Mouse (Mus musculus) neural tube, embryonic 14.5 days (tissue): ENCODE measurements at regions not wholly inside any gene's neighbourhood (a gene's known extent, or its start where the extent isn't known, plus 50 kb on each side); places are given as distances from the start of the nearest gene placed in this dataset.

Experiments
- ATAC-seq: fragments of 200-750 bp; cut with Nextera tagmentation; 2 replicates; pipeline ENCODE4 v1.8.0; 2017; ENCODE audit warnings: low read depth, mild to moderate bottlenecking, moderate TSS enrichment, moderate library complexity
- H3K27ac ChIP-seq: fragments of 300-500 bp; sonication (generic); 2 replicates; pipeline ENCODE4 v1.5.1; 2014; ENCODE audit warnings: low read depth, mild to moderate bottlenecking, control low read depth, low read length, moderate library complexity, mixed read lengths
- H3K27me3 ChIP-seq: fragments of 300-500 bp; sonication (generic); 2 replicates; pipeline ENCODE4 v1.6.1; 2014; ENCODE audit warnings: low read length; ENCODE audit not compliant: control insufficient read depth, insufficient read depth
- H3K36me3 ChIP-seq: fragments of 300-500 bp; sonication (generic); 2 replicates; pipeline ENCODE4 v1.6.1; 2014; ENCODE audit warnings: low read length, mixed read lengths; ENCODE audit not compliant: control insufficient read depth, insufficient read depth
- H3K4me1 ChIP-seq: fragments of 300-500 bp; sonication (generic); 2 replicates; pipeline ENCODE4 v1.6.1; 2014; ENCODE audit warnings: low read length; ENCODE audit not compliant: control insufficient read depth, insufficient read depth
- H3K4me2 ChIP-seq: fragments of 300-500 bp; sonication (generic); 2 replicates; pipeline ENCODE4 v1.6.1; 2014; ENCODE audit warnings: mild to moderate bottlenecking, low read depth, low read length, control low read depth
- H3K4me3 ChIP-seq: fragments of 300-500 bp; sonication (generic); 2 replicates; pipeline ENCODE4 v1.5.1; 2014; ENCODE audit warnings: low read depth, low read length, control low read depth, mixed read lengths
- H3K9ac ChIP-seq: fragments of 300-500 bp; sonication (generic); replicated peaks from 2 replicates; pipeline ENCODE4 v1.6.1; 2014; ENCODE audit warnings: low read depth, mild to moderate bottlenecking, control low read depth, low read length, mixed read lengths
- H3K9me3 ChIP-seq: fragments of 300-500 bp; sonication (generic); 2 replicates; pipeline ENCODE4 v1.6.1; 2016; ENCODE audit warnings: low read length; ENCODE audit not compliant: control insufficient read depth
- WGBS: fragments of 180-500 bp; shearing (Covaris S2); extraction: QIAGEN DNeasy Blood & Tissue Kit; methylation state at CpG from one replicate; pipeline ENCODE4 v1.1.7; 2014; 5-methylcytosine and 5-hydroxymethylcytosine counted together

- H3K9ac ChIP-seq, result no peak overlapping the region
- no peak overlapping the region for H3K4me3 ChIP-seq
- 73% methylated on average over 4 of the region's 4 CpGs for WGBS
- no peak for ATAC-seq
- no peak overlapping the region for H3K27ac ChIP-seq
- H3K4me2 ChIP-seq, result no peak overlapping the region
- H3K36me3 ChIP-seq, result no peaks in the 10 kb centered on the region
- no peaks in the 10 kb centered on the region for H3K4me1 ChIP-seq
- no peaks in the 10 kb centered on the region for H3K27me3 ChIP-seq
- no peaks in the 10 kb centered on the region for H3K9me3 ChIP-seq
Measured at GRCm38 (mm10) chr11:19595107-19595506, 329.1 kb upstream of the Spred2 start.

GRCm38 (mm10) chr11:19596336-19596735 is 327.8 kb upstream of the Spred2 start:
- no peak for ATAC-seq
- no peak overlapping the region for H3K4me2 ChIP-seq
- no peaks in the 10 kb centered on the region for H3K4me1 ChIP-seq
- no peak overlapping the region for H3K4me3 ChIP-seq
- H3K27me3 ChIP-seq, result no peaks in the 10 kb centered on the region
- no peaks in the 10 kb centered on the region for H3K36me3 ChIP-seq
- H3K9ac ChIP-seq, result no peak overlapping the region
- no peaks in the 10 kb centered on the region for H3K9me3 ChIP-seq
- no peak overlapping the region for H3K27ac ChIP-seq

GRCm38 (mm10) chr11:19599433-19599832 is 324.7 kb upstream of the Spred2 start:
- 68% methylated on average over 9 of the region's 9 CpGs for WGBS
- Histone ChIP-seq H3K27ac (no peak overlapping the region), H3K4me2 (no peak overlapping the region), H3K36me3 (no peaks in the 10 kb centered on the region), H3K9me3 (no peaks in the 10 kb centered on the region), H3K9ac (no peak overlapping the region), H3K4me3 (no peak overlapping the region), H3K4me1 (no peaks in the 10 kb centered on the region), H3K27me3 (no peaks in the 10 kb centered on the region)
- ATAC-seq, result no peak

DNA sequence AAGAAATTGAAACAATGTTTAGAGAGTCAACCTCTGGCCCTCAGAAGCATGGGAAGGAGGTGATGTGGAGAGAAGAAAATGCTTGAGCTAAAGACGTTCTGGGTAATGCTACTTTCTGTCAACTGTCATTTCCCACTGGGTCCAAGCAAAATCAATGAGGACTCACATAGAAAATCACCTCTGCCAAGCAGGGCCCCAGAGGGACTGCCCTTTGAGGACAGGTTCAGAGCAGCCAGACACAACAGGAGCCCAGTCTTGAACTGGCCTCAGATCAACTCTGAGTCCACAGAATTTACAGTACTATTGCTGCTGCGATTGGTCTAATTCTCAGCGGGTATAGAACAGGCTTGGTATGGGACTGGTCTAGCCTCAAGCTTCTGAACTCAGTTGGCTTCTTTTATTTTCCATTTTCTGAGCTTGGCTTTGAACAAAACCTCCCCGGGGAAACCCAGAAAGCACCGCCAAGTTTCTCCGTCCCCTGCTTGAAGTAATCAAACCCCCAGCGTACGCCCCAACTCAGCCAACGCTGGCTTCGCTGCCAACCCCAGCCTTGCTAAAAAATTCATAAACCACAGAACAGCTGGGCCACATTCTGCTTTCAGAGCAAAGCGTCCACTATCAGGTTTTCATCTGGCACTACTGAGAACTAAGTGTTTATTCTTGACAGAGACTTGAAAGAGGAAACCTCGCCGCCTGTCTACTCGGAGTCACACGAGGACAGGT is 322.8 kb upstream of the Spred2 start:
- no peak; the same call in 1 of the 2 replicates for ATAC-seq
- Histone ChIP-seq H3K4me3 (no peak overlapping the region), H3K9me3 (no peaks in the 10 kb centered on the region), H3K4me2 (no peak overlapping the region), H3K9ac (no peak overlapping the region), H3K4me1 (no peaks in the 10 kb centered on the region), H3K27ac (no peak overlapping the region), H3K27me3 (no peaks in the 10 kb centered on the region), H3K36me3 (no peaks in the 10 kb centered on the region)
- 80% methylated on average over 15 of the region's 15 CpGs for WGBS

- no peak overlapping the region for H3K4me3 ChIP-seq
- WGBS, result 86% methylated on average over 5 of the region's 5 CpGs
- no peak overlapping the region for H3K9ac ChIP-seq
- H3K36me3 ChIP-seq, result no peaks in the 10 kb centered on the region
- H3K4me1 ChIP-seq, result no peaks in the 10 kb centered on the region
- no peak overlapping the region for H3K4me2 ChIP-seq
- no peaks in the 10 kb centered on the region for H3K9me3 ChIP-seq
- no peak overlapping the region for H3K27ac ChIP-seq
- H3K27me3 ChIP-seq, result no peaks in the 10 kb centered on the region
- no peak for ATAC-seq
Measured at GRCm38 (mm10) chr11:19602496-19602895, 321.7 kb upstream of the Spred2 start.

DNA sequence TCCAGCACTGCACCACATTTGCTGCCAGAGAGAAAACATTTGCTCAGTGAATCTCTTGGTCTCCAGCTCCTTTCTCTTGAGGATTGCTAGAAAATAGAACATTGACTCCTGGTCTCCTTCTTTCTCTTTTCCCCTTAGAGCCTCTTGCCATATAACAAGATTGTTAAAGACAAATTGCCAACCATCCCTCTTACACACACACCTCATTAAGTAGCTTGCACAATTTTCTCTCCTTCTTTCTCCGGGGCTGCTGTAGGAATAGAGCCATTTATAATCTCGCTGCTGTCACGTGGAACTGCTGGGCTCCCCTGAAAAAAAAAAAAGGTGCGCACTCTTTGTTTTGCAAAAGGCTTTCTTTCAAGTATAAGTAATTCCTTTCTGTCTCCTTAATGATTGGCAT is 318.6 kb upstream of the Spred2 start:
- no peak for ATAC-seq
- Histone ChIP-seq H3K27ac (no peak overlapping the region), H3K27me3 (no peaks in the 10 kb centered on the region), H3K4me1 (no peaks in the 10 kb centered on the region), H3K4me3 (no peak overlapping the region), H3K9ac (no peak overlapping the region), H3K9me3 (no peaks in the 10 kb centered on the region), H3K36me3 (no peaks in the 10 kb centered on the region), H3K4me2 (no peak overlapping the region)
- 55% methylated on average over 4 of the region's 4 CpGs for WGBS

DNA sequence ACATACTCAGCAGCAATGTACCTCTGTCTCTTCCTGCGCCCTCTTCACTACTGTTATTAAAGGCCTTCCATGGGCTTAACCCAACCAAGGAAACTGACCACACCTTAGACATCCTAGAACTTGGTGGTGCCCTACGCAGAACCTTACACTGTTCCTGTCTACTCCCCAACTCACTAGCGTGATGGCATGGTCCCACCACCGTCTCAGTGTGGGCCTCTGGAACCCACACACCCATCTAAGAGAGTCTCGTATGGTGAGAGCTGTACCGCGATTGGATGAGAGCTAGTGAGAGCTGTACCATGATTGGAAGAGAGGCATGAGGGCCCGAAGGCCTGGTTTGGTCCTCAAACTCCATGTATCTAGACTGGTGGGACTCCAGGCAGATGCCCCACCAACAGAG is 317.2 kb upstream of the Spred2 start:
- H3K4me3 ChIP-seq, result no peak overlapping the region
- 96% methylated on average over 8 of the region's 8 CpGs for WGBS
- no peaks in the 10 kb centered on the region for H3K4me1 ChIP-seq
- H3K27me3 ChIP-seq, result no peaks in the 10 kb centered on the region
- no peak overlapping the region for H3K4me2 ChIP-seq
- no peaks in the 10 kb centered on the region for H3K36me3 ChIP-seq
- ATAC-seq, result no peak
- H3K27ac ChIP-seq, result no peak overlapping the region
- no peak overlapping the region for H3K9ac ChIP-seq
- H3K9me3 ChIP-seq, result no peaks in the 10 kb centered on the region

DNA sequence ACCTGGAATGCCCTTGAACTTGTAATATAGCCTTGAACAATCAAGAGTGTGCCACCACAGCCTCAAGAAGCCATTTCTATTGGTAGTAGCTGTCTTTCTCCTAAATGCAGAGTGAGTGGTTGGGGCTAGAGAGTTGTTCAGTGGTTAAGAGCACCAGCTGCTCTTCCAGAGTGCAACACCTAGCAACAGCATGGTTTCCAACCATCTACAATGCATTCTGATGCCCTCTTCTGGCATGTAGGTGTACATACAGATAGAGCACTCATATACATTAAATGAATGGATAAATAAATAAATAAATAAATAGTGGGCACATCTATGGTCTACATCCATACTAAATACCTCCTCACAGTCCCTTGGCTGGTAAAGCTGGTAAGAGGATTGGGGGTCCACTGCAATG is 316.2 kb upstream of the Spred2 start:
- Histone ChIP-seq H3K9me3 (no peaks in the 10 kb centered on the region), H3K4me2 (no peak overlapping the region), H3K4me1 (no peaks in the 10 kb centered on the region), H3K4me3 (no peak overlapping the region), H3K27me3 (no peaks in the 10 kb centered on the region), H3K27ac (no peak overlapping the region), H3K36me3 (no peaks in the 10 kb centered on the region), H3K9ac (no peak overlapping the region)
- ATAC-seq, result no peak

GRCm38 (mm10) chr11:19608523-19608922 is 315.7 kb upstream of the Spred2 start:
- Histone ChIP-seq H3K4me3 (no peak overlapping the region), H3K36me3 (no peaks in the 10 kb centered on the region), H3K4me1 (no peaks in the 10 kb centered on the region), H3K9ac (no peak overlapping the region), H3K9me3 (no peaks in the 10 kb centered on the region), H3K27me3 (no peaks in the 10 kb centered on the region), H3K4me2 (no peak overlapping the region), H3K27ac (no peak overlapping the region)
- no peak for ATAC-seq
- 86% methylated on average over 4 of the region's 4 CpGs for whole genome bisulfite sequencing
